Mouse (Mus musculus) cerebral cortex, adult 2 months (tissue): Measurements from ENCODE around the gene Cabp4.

Experiments used
- WGBS: fragments of 180-500 bp; shearing (Covaris S2); methylation state at CpG from one replicate; pipeline ENCODE4 v1.1.7; 2018; 5-methylcytosine and 5-hydroxymethylcytosine counted together

Gene Cabp4

DNA sequence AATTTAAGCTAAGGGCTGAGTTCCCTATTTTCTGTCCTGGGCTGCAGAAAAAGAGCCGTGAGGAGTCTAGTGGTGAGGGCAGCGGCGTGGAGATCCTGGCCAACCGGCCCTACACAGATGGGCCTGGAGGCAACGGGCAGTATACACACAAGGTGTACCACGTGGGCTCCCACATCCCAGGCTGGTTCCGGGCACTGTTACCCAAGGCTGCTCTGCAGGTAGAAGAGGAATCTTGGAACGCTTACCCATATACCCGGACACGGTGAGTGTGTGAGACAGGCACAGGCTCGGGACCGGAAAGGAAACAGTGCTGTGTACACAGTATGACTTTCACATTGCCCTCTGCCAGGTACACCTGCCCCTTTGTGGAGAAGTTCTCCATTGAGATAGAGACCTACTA lies 41.2 kb downstream of the Cabp4 start:
- 96% methylated on average over 12 of the region's 12 CpGs for WGBS

DNA sequence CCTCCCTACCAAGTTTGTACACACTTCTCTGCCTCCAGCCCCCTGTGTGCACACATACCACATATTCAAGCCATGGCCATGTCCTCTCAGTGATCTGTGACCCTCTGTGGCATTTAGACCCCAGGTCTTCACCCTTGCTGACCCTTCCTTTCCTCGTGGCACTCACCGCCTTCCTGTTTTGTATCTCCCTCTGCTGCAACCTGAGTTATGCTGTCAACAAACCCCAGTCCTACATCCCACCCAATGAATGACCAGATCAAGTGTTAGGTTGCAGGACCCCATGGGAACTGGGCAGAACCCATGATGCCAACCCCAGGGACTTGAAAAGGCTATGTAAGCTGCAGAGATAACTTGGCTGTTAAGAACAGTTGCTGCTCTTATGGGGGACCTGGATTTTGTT lies 41.8 kb downstream of the Cabp4 start:
- 90% methylated on average over 2 of the region's 2 CpGs for WGBS

GRCm38 (mm10) chr19:4101466-4101865 lies 42.4 kb downstream of the Cabp4 start:
- 62% methylated on average over 6 of the region's 6 CpGs for WGBS

- WGBS, result 1% methylated on average over 52 of the region's 52 CpGs
Observed at GRCm38 (mm10) chr19:4100718-4101261, 43.0 kb downstream of the Cabp4 start.

DNA sequence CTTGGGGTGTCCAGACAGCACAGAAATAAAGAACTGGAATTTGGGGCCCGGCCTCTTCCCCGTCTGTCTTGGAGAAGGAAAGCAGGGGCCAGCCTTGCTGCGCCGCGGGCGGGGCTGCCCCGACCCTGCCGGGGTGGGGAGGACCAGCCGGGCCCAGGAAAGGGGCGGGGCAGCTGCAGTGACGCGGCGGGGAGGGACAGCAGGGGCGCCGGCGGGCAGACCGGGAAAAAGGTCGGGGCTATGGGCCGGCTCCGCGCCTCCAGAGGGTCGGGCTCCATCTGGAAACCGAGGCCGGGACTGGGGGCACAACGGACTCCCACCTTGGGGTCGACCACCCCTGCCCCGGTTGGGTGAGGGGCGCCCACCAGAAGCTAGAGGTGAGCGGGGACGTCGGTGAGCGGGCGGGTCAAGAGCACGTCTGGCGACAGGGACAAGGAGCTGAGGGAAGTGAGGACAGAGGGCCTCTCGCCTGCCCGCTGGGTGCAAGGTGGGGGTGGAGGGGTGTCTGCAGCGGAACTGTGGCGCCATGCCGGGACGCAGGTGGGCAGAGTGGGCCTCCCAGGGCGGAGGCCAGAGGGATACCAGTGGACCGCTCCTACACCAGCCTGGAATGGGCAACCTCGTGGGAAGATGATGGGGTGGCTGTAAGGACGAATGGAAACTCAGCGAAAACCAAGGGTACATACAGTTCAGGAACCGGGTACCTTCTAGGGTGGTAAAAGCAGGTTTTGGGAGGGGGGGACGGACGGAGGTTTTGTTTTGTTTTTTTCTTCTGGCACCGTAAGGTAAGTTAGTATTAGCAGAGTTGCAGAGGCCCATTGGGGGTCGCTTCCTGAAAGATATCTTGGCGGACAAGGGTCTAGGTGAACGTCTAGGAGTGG lies 43.8 kb downstream of the Cabp4 start, which contains the start of gene Pitpnm1:
TSS of gene Pitpnm1 (plus strand) at position 162 of the 881 bp plus-strand sequence.
- WGBS, result 2% methylated on average over 53 of the region's 53 CpGs

DNA sequence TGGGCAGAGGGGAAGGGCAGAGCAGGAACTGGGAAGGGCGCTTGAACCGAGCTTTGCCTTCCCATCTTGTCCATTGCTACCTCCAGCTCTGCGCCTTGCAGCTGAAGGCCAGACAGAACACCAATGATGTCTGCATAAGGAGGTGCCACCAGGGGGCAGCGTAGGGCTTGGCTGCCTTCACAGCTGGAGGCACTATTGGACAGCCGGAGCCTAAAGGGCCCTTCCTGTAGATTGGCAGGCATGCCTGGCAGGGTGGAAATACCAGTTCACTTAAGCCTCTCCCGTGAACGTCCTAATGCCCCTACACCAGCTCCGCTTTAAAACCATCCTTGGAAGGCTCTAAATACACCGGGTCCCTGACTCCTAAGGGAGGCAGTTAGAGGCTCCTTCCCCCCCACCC lies 44.8 kb downstream of the Cabp4 start:
- WGBS, result 18% methylated on average over 9 of the region's 9 CpGs

- 84% methylated on average over 13 of the region's 13 CpGs for WGBS
Observed at GRCm38 (mm10) chr19:4098426-4098825, 45.4 kb downstream of the Cabp4 start.

GRCm38 (mm10) chr19:4097441-4097825 lies 46.4 kb downstream of the Cabp4 start:
- 1% methylated on average over 21 of the region's 21 CpGs for WGBS

DNA sequence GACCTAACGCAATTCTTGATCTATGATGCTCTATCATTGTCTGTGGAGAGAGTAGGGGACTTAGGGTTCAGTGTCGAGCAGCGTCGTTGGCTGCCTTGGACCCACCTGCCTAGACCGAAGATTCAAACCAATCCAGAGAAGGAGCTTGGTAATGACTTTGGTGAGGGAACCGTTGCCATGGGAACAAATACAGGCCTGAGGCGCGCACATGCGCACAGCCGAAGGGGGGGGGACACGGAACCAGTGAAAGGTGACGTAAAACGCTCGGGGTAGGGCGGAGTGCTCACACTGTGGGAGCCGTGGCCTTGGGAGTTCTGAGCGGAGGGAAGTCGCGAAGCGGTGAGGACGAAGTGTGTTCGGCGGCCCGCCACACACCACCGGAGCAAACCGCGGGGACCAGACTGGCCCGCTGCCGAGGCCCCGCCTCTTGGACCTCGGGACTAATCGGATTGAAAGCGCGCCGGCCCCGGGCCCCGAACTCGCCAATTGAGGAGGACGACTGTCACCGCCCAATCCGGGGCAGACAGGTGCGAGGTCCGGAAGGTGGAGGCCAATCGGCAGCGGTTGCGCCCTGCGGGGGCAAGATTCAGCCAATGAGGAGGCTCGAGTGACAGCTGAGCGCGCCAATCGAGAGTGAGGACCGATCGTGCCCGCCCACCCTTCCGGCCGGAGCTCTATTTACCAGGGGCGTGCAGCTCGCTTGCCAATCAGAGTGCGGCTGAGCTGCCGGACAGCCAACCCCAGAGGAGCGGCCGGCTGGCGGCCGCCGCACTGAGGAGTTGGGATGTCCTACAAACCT lies 47.0 kb downstream of the Cabp4 start, which contains the start of gene Cdk2ap2:
TSS of gene Cdk2ap2 (plus strand) at position 541 of the 799 bp plus-strand sequence.
- under 1% methylated on average over 65 of the region's 65 CpGs for WGBS

DNA sequence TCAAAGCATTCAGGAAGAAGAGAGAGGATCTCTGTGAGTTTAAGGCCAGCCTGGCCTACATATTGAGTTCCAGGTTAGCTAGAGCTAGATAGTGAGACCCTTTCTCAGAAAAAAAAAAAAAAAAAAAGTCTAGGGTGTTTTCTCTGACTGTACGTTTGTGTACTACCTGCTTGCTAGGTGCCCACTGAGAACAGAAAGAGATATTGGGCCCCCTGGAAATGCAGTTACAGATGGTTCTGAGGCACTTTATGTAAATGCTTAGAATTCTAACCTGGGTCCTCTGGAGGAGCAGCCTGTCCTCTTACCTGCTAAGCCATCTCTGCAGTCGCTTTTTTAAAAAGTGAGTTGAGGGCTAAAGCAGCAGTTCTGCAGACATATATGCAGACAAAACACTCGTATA lies 48.0 kb downstream of the Cabp4 start:
- WGBS, result 70% methylated on average over 3 of the region's 3 CpGs

DNA sequence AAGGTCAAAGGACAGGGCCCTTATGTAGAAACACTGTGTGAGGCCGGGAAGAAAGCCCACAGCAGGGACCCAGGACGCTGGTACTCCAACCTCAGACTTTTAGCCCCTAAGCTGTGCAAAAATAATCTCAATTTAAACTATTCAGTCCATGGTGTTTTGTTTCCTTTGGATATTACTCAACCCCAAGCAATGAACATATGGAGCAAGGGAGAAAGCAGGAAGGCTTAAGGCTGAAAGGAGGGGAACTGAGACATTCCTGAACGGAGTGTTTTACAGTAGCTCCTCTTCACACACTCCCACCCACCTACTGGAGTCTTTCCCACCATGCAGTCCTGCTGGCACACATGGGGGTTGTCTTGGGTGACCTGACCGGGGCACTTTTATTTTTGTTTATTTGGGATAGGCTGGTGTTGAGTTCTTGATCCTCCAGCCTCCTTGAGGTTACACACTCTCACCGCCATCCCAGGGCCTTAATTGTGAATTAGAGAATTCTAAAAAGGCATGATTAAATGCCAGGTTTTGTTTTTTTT lies 49.0 kb downstream of the Cabp4 start:
- WGBS, result 77% methylated on average over 5 of the region's 5 CpGs

DNA sequence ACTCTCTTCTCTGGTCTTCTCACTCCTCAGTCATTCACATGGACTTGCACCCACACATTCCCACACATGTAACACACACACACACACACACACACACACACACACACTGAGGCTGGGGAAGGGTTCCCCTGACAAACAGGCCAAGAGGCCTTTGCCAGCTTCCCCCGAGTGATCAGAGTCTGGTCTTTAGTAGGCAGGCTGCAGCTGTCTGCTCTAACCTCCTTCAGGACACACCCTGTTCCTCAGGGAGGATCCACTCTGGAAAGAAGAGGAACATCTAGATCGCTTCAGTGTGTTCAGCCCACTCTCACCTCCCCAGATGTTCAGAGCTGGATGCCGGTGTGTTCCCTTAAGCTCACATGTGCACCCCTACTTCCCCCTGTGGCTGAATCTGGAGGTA lies 49.5 kb downstream of the Cabp4 start:
- 69% methylated on average over 3 of the region's 3 CpGs for WGBS

GRCm38 (mm10) chr19:4093772-4094171 lies 50.1 kb downstream of the Cabp4 start:
- WGBS, result 58% methylated on average over 7 of the region's 7 CpGs

- 88% methylated on average over 3 of the region's 3 CpGs for WGBS
Observed at GRCm38 (mm10) chr19:4092750-4093149, 51.1 kb downstream of the Cabp4 start.

DNA sequence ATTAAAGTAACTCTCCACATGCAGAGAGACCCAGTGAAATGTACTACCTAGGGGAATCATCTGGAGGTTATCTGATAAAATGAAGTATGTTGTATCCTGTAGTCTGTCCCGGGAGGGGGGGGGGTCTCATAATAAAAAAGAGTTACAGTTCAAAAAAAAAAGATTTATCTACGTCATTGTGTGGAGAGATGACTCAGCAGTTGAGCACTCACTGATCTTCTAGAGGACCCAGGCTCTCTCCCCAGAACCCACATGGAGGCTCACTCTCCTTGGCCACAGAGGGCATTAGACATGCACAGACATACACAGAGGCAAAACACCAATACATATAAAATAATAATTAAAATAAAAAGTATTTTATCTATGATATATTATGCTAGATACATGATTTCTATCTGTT lies 52.5 kb downstream of the Cabp4 start:
- WGBS, result 63% methylated on average over 2 of the region's 2 CpGs

DNA sequence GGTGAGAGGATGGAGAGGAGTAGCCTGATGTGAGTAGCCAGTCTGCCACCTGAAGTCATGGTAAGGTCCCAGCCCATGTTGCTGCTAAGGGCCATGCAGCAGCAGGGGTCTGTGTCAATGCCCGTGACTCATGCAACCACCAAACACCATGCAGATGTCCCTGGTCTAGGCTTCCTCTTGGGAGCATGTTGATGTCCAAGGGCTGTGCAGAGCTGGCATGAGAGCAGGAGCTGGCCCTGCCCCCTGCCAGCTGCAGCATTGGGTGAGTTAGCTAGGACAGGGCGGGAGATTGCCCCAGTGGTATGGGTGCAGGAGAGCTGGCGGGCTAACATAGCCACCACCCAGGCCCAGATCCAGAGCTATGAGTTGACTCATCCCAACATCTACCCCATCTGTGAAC lies 53.4 kb downstream of the Cabp4 start:
- WGBS, result 86% methylated on average over 3 of the region's 3 CpGs

- 41% methylated on average over 6 of the region's 6 CpGs for WGBS
Observed at GRCm38 (mm10) chr19:4089128-4089527, 54.7 kb downstream of the Cabp4 start.

DNA sequence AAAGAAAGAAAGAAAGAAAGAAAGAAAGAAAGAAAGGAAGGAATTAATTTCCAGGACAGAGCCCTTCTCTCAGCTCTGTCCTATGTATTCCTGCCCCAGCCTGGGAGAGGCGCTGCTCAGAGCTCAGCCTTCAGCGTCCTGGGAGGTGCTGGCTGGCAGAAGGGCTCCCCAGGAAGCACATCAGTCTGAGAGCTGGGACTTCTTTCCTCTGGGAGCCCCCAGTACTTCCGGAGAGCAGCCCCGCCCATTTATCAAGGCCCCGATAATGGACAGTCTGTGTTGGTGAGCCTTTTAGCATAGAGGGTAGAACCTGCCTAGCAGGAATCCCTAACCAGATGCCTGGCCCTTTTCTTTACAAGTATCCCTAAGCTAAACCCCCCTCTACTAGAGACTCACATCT lies 55.7 kb downstream of the Cabp4 start:
- WGBS, result 59% methylated on average over 5 of the region's 5 CpGs

GRCm38 (mm10) chr19:4087090-4087489 lies 56.7 kb downstream of the Cabp4 start:
- WGBS, result 94% methylated on average over 5 of the region's 5 CpGs

GRCm38 (mm10) chr19:4086156-4086555 lies 57.7 kb downstream of the Cabp4 start:
- WGBS, result 93% methylated on average over 15 of the region's 15 CpGs
